Mouse (Mus musculus): ENCODE results near the gene Fam104a.

Gene Fam104a

GRCm38 (mm10) chr11:113705966-113706652, 22.2 kb upstream of the Fam104a start:
- intact Hi-C loops (cut with DNase I): no loop called here

DNA sequence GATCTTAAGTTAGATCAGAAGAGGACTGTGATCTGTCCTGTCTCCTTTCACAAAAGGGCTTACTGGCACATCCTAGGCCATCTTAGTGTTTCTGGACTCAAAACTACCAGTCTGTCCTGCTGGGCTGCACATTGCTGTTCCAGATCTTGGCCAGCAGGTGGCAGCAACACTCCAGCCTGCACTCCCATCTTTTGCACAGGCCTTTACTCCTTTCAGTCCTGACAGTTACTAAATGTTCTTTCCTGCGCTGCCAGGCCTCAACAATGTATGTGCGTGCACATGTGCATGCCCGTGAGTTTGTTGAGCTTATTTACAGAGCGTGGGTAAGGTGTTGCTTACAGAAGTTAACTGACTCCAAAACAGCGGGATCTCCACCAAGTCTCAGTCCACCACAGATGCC, 19.8 kb upstream of the Fam104a start:
- intact Hi-C loops (cut with DNase I): loop anchor here (1.0 kb wide), 1 partner anchor 108 kb away; no protein-coding TSS in a partner anchor

- intact Hi-C loops (cut with DNase I): no loop called here
Observed at GRCm38 (mm10) chr11:113699643-113700042, 15.7 kb upstream of the Fam104a start.

- intact Hi-C loops (cut with DNase I): no loop called here
Observed at GRCm38 (mm10) chr11:113698013-113698545, 14.1 kb upstream of the Fam104a start.

DNA sequence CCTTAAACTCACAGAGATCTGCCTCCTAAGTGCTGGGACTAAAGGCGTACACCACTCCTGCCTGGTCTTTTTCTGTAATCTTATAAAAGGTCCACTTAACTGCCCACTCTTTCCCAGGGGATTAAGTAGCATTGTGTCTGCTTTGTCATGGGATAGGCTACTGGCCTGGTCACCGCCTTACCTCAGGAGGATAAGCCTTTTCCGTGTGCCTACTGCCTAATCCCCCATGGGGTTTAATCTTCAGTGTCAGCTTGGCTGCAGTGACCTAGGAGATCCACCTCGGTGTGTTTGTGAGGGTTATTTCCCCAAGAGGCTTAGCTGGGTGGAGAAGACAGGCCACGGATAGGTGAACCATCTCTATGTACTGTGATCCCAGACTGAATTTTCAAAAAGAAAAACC, 13.6 kb upstream of the Fam104a start:
- intact Hi-C loops (cut with DNase I): no loop called here

- intact Hi-C loops (cut with DNase I): no loop called here
Observed at GRCm38 (mm10) chr11:113691851-113692250, 7.9 kb upstream of the Fam104a start.

GRCm38 (mm10) chr11:113691318-113691717, 7.4 kb upstream of the Fam104a start:
- intact Hi-C loops (cut with DNase I): no loop called here

DNA sequence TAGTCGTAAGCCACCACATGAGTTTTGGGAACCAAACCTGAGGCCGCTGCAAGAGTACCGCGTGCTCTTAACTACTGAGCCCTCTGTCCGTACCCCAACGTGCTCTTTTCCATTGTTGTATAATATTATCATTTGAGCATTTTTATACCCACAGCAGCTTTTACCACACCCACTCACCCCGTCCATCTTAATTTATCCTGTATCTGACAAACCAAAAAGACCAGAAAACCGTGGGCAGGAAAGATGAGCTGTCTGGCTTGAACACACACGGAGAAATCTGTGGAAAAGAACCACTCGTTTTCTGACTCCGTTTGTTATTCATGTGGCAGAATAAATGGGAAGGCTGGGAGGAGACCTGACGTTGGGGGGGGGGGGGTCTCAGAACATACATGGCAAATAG, 6.6 kb upstream of the Fam104a start:
- intact Hi-C loops (cut with DNase I): no loop called here

GRCm38 (mm10) chr11:113687031-113687430, 3.1 kb upstream of the Fam104a start:
- intact Hi-C loops (cut with DNase I): no loop called here

GRCm38 (mm10) chr11:113684707-113685426, 912 bp upstream of the Fam104a start:
- intact Hi-C loops (cut with DNase I): loop anchor here (5.0 kb wide), 1 partner anchor 38 kb away; the partner anchor contains the start of gene Cog1

- intact Hi-C loops (cut with DNase I): loop anchor here (5.0 kb wide), 1 partner anchor 36 kb away; the partner anchor contains the start of gene Cog1
Observed at GRCm38 (mm10) chr11:113683627-113683956, 363 bp downstream of the Fam104a start.

GRCm38 (mm10) chr11:113682897-113683626, 893 bp downstream of the Fam104a start:
- intact Hi-C loops (cut with DNase I): loop anchor here (5.0 kb wide), 1 partner anchor 36 kb away; the partner anchor contains the start of gene Cog1

- intact Hi-C loops (cut with DNase I): loop anchor here (5.0 kb wide), 1 partner anchor 35 kb away; the partner anchor contains the start of gene Cog1
Observed at GRCm38 (mm10) chr11:113681979-113682378, 2.0 kb downstream of the Fam104a start.

GRCm38 (mm10) chr11:113680954-113681353, 3.0 kb downstream of the Fam104a start:
- intact Hi-C loops (cut with DNase I): loop anchor here (5.0 kb wide), 1 partner anchor 34 kb away; the partner anchor contains the start of gene Cog1

- intact Hi-C loops (cut with DNase I): no loop called here
Observed at GRCm38 (mm10) chr11:113678373-113678772, 5.6 kb downstream of the Fam104a start.

GRCm38 (mm10) chr11:113677378-113677777, 6.6 kb downstream of the Fam104a start:
- intact Hi-C loops (cut with DNase I): no loop called here

- intact Hi-C loops (cut with DNase I): no loop called here
Observed at GRCm38 (mm10) chr11:113676847-113677246, 7.1 kb downstream of the Fam104a start.

DNA sequence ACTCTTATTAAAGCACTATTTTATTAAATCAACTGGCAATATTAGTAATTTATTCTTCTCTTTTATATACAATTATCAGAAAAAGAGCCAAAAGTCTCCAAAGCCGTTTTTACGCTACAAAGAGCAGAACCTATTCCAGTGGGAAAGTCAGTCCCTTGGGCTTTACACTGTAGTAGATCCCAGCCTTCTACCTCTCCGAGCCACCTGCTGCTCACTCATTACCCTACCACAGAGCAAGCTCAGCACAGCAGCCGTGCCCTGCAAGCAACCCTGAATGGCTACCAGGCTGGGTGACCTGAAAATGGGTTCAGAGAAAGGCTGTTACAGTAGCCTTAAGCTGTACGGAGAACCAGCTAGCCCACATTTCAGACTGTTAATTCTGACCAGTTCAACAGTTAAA, 9.4 kb downstream of the Fam104a start:
- intact Hi-C loops (cut with DNase I): no loop called here

GRCm38 (mm10) chr11:113673614-113674013, 10.3 kb downstream of the Fam104a start:
- intact Hi-C loops (cut with DNase I): no loop called here

DNA sequence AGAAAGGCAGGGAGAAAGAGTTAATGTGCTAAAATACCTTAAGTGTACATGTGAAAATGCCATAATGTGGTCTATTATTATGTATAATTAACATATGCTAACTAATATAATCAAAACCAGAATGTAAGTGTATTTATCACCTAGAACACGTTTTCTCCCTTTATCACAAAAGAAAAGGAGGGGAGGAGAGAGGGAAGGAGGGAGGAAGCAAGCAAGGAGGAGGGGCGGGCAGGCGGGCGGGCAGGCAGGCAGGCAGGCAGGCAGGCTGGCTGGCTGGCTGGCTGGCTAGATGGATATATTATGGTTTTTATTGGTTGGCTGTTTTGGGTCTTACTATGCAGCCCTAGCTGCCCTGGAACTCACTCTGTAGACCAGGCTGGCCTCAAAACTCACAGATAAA, 14.2 kb downstream of the Fam104a start:
- intact Hi-C loops (cut with DNase I): no loop called here

- intact Hi-C loops (cut with DNase I): no loop called here
Observed at GRCm38 (mm10) chr11:113668857-113669256, 15.1 kb downstream of the Fam104a start.

GRCm38 (mm10) chr11:113667704-113668103, 16.3 kb downstream of the Fam104a start:
- intact Hi-C loops (cut with DNase I): no loop called here
